Mouse (Mus musculus) olfactory bulb, adult 2 months (tissue): ENCODE measurements around the gene Efcab11. TPM values are rescaled to one million over a fixed set of nuclear protein-coding genes. Genes with fewer than 3 reads are reported as not detected.

ENCODE experiments used
- H3K27ac ChIP-seq: fragments of 200-500 bp; 2 replicates; pipeline ENCODE4 v1.5.1; 2012; ENCODE audit warnings: low read depth, low read length; ENCODE audit not compliant: insufficient read depth
- H3K4me1 ChIP-seq: fragments of 200-500 bp; 2 replicates; pipeline ENCODE4 v1.6.1; 2012; ENCODE audit warnings: low read length; ENCODE audit not compliant: control insufficient read depth, insufficient read depth
- H3K4me3 ChIP-seq: fragments of 200-500 bp; 2 replicates; pipeline ENCODE4 v1.5.1; 2012; ENCODE audit warnings: mild to moderate bottlenecking, low read depth, low read length, moderate library complexity; ENCODE audit not compliant: insufficient read depth
- CTCF ChIP-seq: fragments of 200-500 bp; IDR thresholded peaks from 2 replicates; pipeline ENCODE4 v1.5.1; 2012; ENCODE audit warnings: low read depth, mild to moderate bottlenecking, low read length, moderate library complexity; ENCODE audit not compliant: insufficient read depth
- POLR2A ChIP-seq: fragments of 200-500 bp; IDR thresholded peaks from 2 replicates; pipeline ENCODE4 v1.6.1; 2012; ENCODE audit warnings: mild to moderate bottlenecking, low read depth, low read length, moderate library complexity; ENCODE audit not compliant: insufficient read depth
- WGBS: fragments of 180-500 bp; shearing (Covaris S2); methylation state at CpG from one replicate; pipeline ENCODE4 v1.1.7; 2018; 5-methylcytosine and 5-hydroxymethylcytosine counted together
- polyA plus RNA-seq: library from polyadenylated mRNA; stranded (reverse); fragments of >200 nt; gene quantifications from 2 replicates; pipeline ENCODE4 v1.2.4, GENCODE M21; 2012; ENCODE audit warnings: low replicate concordance; ENCODE audit not compliant: missing spikeins, insufficient read depth, insufficient read length

Gene Efcab11
- polyA plus RNA-seq, result not detected in 2 replicates

DNA sequence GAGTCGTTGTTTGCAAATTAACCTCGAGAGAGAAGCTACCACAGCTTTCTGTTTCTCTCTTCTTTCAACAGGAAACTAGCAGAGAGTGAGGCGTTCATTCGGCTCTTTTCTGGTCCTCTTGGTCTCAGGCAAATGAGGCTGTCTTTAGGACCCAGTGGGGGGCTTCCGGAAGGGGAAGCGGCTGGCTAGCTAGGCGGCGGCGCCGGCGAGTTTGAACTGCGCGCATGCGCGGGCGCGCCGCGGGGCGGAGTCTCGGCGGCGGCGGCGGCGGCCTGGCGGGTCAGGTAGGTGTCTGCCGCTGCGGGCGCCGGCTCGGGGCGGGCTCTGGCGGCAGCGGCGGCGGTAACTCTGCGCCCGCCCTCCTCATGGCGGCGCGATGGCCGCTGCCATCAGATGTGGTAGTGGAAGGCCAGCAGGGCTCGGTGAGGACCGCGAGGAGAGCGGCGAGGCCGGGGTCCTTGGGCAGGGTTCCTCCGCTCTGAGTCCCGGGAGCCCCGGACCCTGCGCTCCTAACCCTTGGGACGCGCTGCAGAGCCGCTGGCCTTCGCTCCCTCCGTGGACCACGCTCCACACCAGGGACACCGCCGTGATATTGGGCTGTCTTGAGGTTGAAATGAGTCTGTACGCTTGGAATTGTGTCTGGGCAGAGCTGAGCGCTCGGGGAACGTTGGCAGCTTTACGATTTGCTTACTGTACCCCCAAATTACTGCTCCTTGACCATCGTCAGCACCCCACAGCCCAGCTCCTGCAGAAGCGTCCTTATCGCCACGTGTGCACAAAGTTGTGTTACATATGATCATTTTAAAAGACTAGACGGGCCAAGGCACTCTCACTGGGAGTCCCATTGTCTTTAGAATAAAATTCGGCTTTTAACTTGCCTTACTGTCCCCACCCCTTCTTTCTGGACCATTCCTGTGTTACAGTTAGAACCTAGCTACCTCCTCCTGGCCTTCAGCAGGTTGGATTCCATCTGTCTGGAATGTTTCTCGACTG is at the start of gene Efcab11, which contains the start of gene Tdp1:
Efcab11 (minus strand) TSS at position 171 of the 993 bp plus-strand sequence.
Tdp1 (plus strand) TSS at position 249 of the 993 bp plus-strand sequence.
- under 1% methylated on average over 71 of the region's 73 CpGs for WGBS

GRCm38 (mm10) chr12:99933630-99934029 is 49.4 kb upstream of the Efcab11 start:
- TF ChIP-seq CTCF, result no peak
- TF ChIP-seq POLR2A, result no peak
- H3K4me1 ChIP-seq, result peaks cover 4% of the 10 kb centered on the region; the same call in 1 of the 2 replicates
- 95% methylated on average over 3 of the region's 3 CpGs for WGBS
- H3K4me3 ChIP-seq, result no peak overlapping the region
- no peak overlapping the region for H3K27ac ChIP-seq

More for the DNA sequence above, at the start of gene Efcab11, which contains the start of gene Tdp1:
- Histone ChIP-seq H3K4me3 (peak within 1 kb of the TSS; percentile 94), H3K4me1 (peaks cover 4% of the 10 kb centered on the region), H3K27ac (peak within 1 kb of the TSS; percentile 47; the same call in 1 of the 2 replicates)
- TF ChIP-seq POLR2A (peak; percentile 72), CTCF (no peak)

- Histone ChIP-seq H3K4me1 (peaks cover 4% of the 10 kb centered on the region; the same call in 1 of the 2 replicates), H3K27ac (no peak overlapping the region), H3K4me3 (no peak overlapping the region)
- TF ChIP-seq CTCF, result no peak
- no peak for TF ChIP-seq POLR2A
- WGBS, result 86% methylated on average over 4 of the region's 4 CpGs
Measured at GRCm38 (mm10) chr12:99932245-99932644, 48.0 kb upstream of the Efcab11 start.

DNA sequence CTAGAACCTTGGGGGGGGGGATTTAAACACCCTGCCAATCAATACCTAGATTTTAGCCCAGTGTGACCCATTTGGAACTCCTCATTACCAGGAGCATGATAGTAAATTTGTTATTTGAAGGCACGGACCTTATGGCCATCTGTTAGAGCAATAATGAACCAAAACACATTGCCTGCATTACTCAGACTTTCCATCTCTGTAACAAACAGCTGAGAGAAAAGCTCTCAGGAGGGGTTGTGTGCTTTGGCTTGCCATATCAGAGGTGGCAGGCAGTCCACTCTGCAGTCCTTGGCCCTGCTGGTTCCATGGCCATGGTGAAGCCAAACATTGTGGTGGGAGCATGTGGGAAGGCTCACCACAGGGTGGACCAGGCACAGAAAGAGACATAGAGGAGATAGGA is 44.9 kb upstream of the Efcab11 start:
- no peak overlapping the region for H3K27ac ChIP-seq
- no peak overlapping the region for H3K4me3 ChIP-seq
- no peak for TF ChIP-seq CTCF
- no peak for TF ChIP-seq POLR2A
- peaks cover 4% of the 10 kb centered on the region; the same call in 1 of the 2 replicates for H3K4me1 ChIP-seq
- WGBS, result 72% methylated on average over 1 of the region's 1 CpGs

DNA sequence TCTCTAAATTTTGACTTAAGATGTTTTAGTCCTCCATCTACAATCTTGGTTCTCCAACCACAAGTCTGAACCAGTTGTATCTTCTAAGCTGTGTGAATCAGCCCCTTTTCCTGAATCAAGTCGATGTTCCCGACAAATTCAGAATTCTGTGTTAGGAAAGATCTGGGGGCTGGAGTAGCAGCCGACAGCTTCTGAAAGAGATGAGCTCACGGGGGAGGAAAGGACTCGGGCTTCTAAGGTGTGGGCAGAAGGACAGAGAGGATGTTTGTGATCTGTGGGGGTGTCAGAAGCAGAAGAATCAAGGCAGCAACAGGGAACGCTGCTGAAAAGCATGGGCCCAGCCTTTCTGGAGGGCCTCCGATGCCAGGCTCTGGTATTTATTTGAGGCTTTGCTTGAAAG is 44.1 kb upstream of the Efcab11 start:
- H3K4me3 ChIP-seq, result no peak overlapping the region
- WGBS, result 59% methylated on average over 7 of the region's 7 CpGs
- no peak for TF ChIP-seq CTCF
- no peak for TF ChIP-seq POLR2A
- H3K27ac ChIP-seq, result peak overlapping the region; percentile 9; the same call in 1 of the 2 replicates
- peaks cover 4% of the 10 kb centered on the region; the same call in 1 of the 2 replicates for H3K4me1 ChIP-seq

GRCm38 (mm10) chr12:99923703-99924102 is 39.5 kb upstream of the Efcab11 start:
- TF ChIP-seq CTCF (no peak), POLR2A (no peak)
- Histone ChIP-seq H3K4me1 (no peaks in the 10 kb centered on the region), H3K4me3 (no peak overlapping the region), H3K27ac (no peak overlapping the region)
- 64% methylated on average over 5 of the region's 5 CpGs for WGBS

DNA sequence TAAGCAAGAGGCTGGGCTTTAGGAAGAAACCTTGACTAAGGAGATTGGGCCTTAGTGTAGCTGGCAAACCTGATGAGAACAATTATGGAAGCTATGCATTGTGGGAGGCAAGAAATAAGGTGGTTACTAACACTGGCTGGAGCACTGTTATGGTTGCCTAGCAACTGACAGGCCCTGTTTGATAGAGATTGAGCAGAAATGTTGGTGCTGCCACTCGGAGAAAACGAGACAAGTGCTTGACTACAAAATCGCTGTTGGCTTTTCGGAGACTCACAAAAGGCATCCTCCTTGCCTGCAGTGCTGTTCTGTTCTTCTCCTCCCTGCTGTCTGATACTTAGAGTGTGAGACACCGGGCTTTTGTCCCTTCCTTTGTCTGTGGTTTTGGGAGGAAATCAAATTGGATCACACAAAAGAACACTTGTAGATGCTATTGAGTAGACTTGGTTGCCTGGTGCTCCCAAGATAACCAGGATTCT is 38.9 kb upstream of the Efcab11 start:
- H3K27ac ChIP-seq, result no peak overlapping the region
- 28% methylated on average over 5 of the region's 5 CpGs for WGBS

GRCm38 (mm10) chr12:99921045-99921444 is 36.8 kb upstream of the Efcab11 start:
- Histone ChIP-seq H3K4me1 (peaks cover 11% of the 10 kb centered on the region), H3K4me3 (no peak overlapping the region), H3K27ac (no peak overlapping the region)
- TF ChIP-seq CTCF (no peak), POLR2A (no peak)
- 84% methylated on average over 3 of the region's 3 CpGs for WGBS

More for the DNA sequence above, 38.9 kb upstream of the Efcab11 start:
- Histone ChIP-seq H3K4me3 (no peak overlapping the region), H3K4me1 (peaks cover 3% of the 10 kb centered on the region)
- TF ChIP-seq POLR2A (no peak), CTCF (no peak)

GRCm38 (mm10) chr12:99919636-99920035 is 35.4 kb upstream of the Efcab11 start:
- no peak overlapping the region for H3K4me3 ChIP-seq
- no peak for TF ChIP-seq POLR2A
- no peak for TF ChIP-seq CTCF
- 86% methylated on average over 3 of the region's 3 CpGs for WGBS

More at GRCm38 (mm10) chr12:99919636-99920035, 35.4 kb upstream of the Efcab11 start:
- peaks cover 17% of the 10 kb centered on the region for H3K4me1 ChIP-seq
- H3K27ac ChIP-seq, result no peak overlapping the region
